Mouse (Mus musculus): ENCODE data around the gene Sik2. TPM values are rescaled to one million over a fixed set of nuclear protein-coding genes. Genes with fewer than 3 reads are reported as not detected.

The Sik2 gene
- polyA plus RNA-seq, 1 experiment = 17.3 TPM

DNA sequence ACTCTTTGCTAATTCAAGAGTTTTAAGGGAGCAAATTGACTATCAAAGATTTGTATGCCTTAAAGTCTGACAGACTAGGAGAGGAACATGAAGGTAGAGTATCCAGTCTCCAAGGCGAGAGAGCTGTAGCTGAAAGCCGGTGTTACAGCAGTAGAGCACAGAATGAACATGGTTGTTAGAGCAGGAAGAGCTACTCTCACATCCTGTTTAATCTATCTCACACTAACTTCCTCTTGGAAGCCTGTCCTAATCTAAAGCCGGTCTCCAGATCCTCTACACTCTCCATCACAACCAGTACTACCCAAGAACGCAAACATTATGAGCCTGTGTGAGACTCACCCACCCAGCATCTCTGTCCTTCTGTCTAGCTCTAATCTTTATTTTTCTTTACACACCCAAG, 38.5 kb downstream of the Sik2 start:
- Histone ChIP-seq H3K4me1 (ENCODE audit: control insufficient read depth, insufficient read depth, low read length) (no peaks in the 10 kb centered on the region; the same call in none of the 2 replicates), H3K4me3 (replicated peaks; ENCODE audit: control insufficient read depth, low read depth, low read length) (no peak overlapping the region), H3K27ac (ENCODE audit: control insufficient read depth, insufficient read depth, low read depth, low read length, poor library complexity) (no peak overlapping the region)
- WGBS = 31% methylated on average over 4 of the region's 4 CpGs
- TF ChIP-seq POLR2A (IDR thresholded peaks at IDR 0.05; ENCODE audit: borderline replicate concordance, control insufficient read depth, low read depth, low read length) (no peak), CTCF (IDR thresholded peaks at IDR 0.05; ENCODE audit: control insufficient read depth, insufficient read depth, low read length) (no peak)

DNA sequence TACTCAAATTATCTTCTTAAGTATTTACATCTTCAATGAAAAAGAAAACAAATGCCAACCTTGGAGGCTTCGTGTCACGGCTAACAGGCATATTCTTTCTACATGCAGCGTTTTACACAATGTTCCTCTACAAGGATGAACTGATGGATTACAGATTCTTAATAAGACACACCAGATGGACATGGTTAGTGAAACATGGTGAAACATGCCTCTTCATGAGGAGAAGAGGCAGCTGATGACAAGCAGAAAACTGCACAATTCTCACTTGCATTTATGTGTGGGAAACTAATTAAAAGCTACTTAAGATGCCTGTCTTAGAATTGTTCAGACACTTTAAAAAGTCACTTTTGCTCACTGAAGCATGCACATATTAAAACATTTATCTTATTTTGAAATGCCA, 39.6 kb downstream of the Sik2 start:
- H3K27ac ChIP-seq (ENCODE audit: control insufficient read depth, insufficient read depth, low read depth, low read length, poor library complexity) = no peak overlapping the region
- TF ChIP-seq POLR2A (IDR thresholded peaks at IDR 0.05; ENCODE audit: borderline replicate concordance, control insufficient read depth, low read depth, low read length) = no peak
- no peak for TF ChIP-seq CTCF (IDR thresholded peaks at IDR 0.05; ENCODE audit: control insufficient read depth, insufficient read depth, low read length)
- 93% methylated on average over 3 of the region's 3 CpGs for WGBS
- H3K4me1 ChIP-seq (ENCODE audit: control insufficient read depth, insufficient read depth, low read length) = no peaks in the 10 kb centered on the region; the same call in none of the 2 replicates
- H3K4me3 ChIP-seq (replicated peaks; ENCODE audit: control insufficient read depth, low read depth, low read length) = no peak overlapping the region

DNA sequence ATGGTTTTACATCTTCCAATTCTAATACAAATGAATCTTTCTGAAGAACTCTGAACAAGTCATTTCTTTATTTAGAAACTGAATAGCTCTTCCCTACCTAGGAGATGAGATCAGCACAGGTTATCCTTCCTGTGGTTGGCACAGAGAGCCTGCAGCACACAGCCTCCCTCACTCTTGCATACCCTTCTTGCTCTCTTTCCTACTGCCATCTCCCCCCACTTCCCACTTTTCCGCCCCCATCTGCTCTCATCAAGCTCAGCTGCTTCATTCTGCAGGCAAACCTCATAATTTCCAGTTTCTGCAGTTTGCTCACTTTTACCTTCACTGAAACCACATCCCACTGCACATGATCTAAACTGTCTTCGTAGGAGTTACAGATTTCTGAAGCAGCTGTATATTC, 42.6 kb downstream of the Sik2 start:
- no peaks in the 10 kb centered on the region; the same call in none of the 2 replicates for H3K4me1 ChIP-seq (ENCODE audit: control insufficient read depth, insufficient read depth, low read length)
- WGBS = 29% methylated on average over 2 of the region's 2 CpGs
- H3K4me3 ChIP-seq (replicated peaks; ENCODE audit: control insufficient read depth, low read depth, low read length) = no peak overlapping the region
- no peak overlapping the region for H3K27ac ChIP-seq (ENCODE audit: control insufficient read depth, insufficient read depth, low read depth, low read length, poor library complexity)
- TF ChIP-seq POLR2A (IDR thresholded peaks at IDR 0.05; ENCODE audit: borderline replicate concordance, control insufficient read depth, low read depth, low read length) (no peak), CTCF (IDR thresholded peaks at IDR 0.05; ENCODE audit: control insufficient read depth, insufficient read depth, low read length) (no peak)

GRCm38 (mm10) chr9:50965392-50965791, 43.5 kb downstream of the Sik2 start:
- Histone ChIP-seq H3K4me3 (replicated peaks; ENCODE audit: control insufficient read depth, low read depth, low read length) (no peak overlapping the region), H3K4me1 (ENCODE audit: control insufficient read depth, insufficient read depth, low read length) (no peaks in the 10 kb centered on the region; the same call in 1 of the 2 replicates), H3K27ac (ENCODE audit: control insufficient read depth, insufficient read depth, low read depth, low read length, poor library complexity) (no peak overlapping the region)
- TF ChIP-seq CTCF (IDR thresholded peaks at IDR 0.05; ENCODE audit: control insufficient read depth, insufficient read depth, low read length) (no peak), POLR2A (IDR thresholded peaks at IDR 0.05; ENCODE audit: borderline replicate concordance, control insufficient read depth, low read depth, low read length) (no peak)

GRCm38 (mm10) chr9:50964911-50965310, 44.0 kb downstream of the Sik2 start:
- no peak overlapping the region for H3K27ac ChIP-seq (ENCODE audit: control insufficient read depth, insufficient read depth, low read depth, low read length, poor library complexity)
- TF ChIP-seq POLR2A (IDR thresholded peaks at IDR 0.05; ENCODE audit: borderline replicate concordance, control insufficient read depth, low read depth, low read length) (no peak), CTCF (IDR thresholded peaks at IDR 0.05; ENCODE audit: control insufficient read depth, insufficient read depth, low read length) (no peak)
- H3K4me3 ChIP-seq (replicated peaks; ENCODE audit: control insufficient read depth, low read depth, low read length) = no peak overlapping the region
- WGBS = 34% methylated on average over 2 of the region's 2 CpGs
- H3K4me1 ChIP-seq (ENCODE audit: control insufficient read depth, insufficient read depth, low read length) = no peaks in the 10 kb centered on the region; the same call in 1 of the 2 replicates

GRCm38 (mm10) chr9:50957956-50958489, 50.9 kb downstream of the Sik2 start:
- Histone ChIP-seq H3K27ac (ENCODE audit: control insufficient read depth, insufficient read depth, low read depth, low read length, poor library complexity) (no peak overlapping the region), H3K4me3 (replicated peaks; ENCODE audit: control insufficient read depth, low read depth, low read length) (no peak overlapping the region), H3K4me1 (ENCODE audit: control insufficient read depth, insufficient read depth, low read length) (no peaks in the 10 kb centered on the region)
- WGBS = 83% methylated on average over 6 of the region's 6 CpGs
- TF ChIP-seq POLR2A (IDR thresholded peaks at IDR 0.05; ENCODE audit: borderline replicate concordance, control insufficient read depth, low read depth, low read length) = no peak
- no peak for TF ChIP-seq CTCF (IDR thresholded peaks at IDR 0.05; ENCODE audit: control insufficient read depth, insufficient read depth, low read length)

GRCm38 (mm10) chr9:50955176-50955575, 53.7 kb downstream of the Sik2 start:
- Histone ChIP-seq H3K27ac (ENCODE audit: control insufficient read depth, insufficient read depth, low read depth, low read length, poor library complexity) (no peak overlapping the region), H3K4me1 (ENCODE audit: control insufficient read depth, insufficient read depth, low read length) (no peaks in the 10 kb centered on the region), H3K4me3 (replicated peaks; ENCODE audit: control insufficient read depth, low read depth, low read length) (no peak overlapping the region)
- WGBS = 94% methylated on average over 3 of the region's 3 CpGs
- TF ChIP-seq POLR2A (IDR thresholded peaks at IDR 0.05; ENCODE audit: borderline replicate concordance, control insufficient read depth, low read depth, low read length) (no peak), CTCF (IDR thresholded peaks at IDR 0.05; ENCODE audit: control insufficient read depth, insufficient read depth, low read length) (no peak)

GRCm38 (mm10) chr9:50948097-50948823, 60.6 kb downstream of the Sik2 start:
- Histone ChIP-seq H3K27ac (ENCODE audit: control insufficient read depth, insufficient read depth, low read depth, low read length, poor library complexity) (no peak overlapping the region), H3K4me3 (replicated peaks; ENCODE audit: control insufficient read depth, low read depth, low read length) (no peak overlapping the region), H3K4me1 (ENCODE audit: control insufficient read depth, insufficient read depth, low read length) (peaks cover 4% of the 10 kb centered on the region)
- WGBS = 62% methylated on average over 7 of the region's 7 CpGs
- TF ChIP-seq POLR2A (IDR thresholded peaks at IDR 0.05; ENCODE audit: borderline replicate concordance, control insufficient read depth, low read depth, low read length) (no peak), CTCF (IDR thresholded peaks at IDR 0.05; ENCODE audit: control insufficient read depth, insufficient read depth, low read length) (no peak)
